Mouse (Mus musculus) hindbrain, embryonic 14.5 days (tissue): ENCODE data around the gene Pld1. TPM values are rescaled to one million over a fixed set of nuclear protein-coding genes. Genes with fewer than 3 reads are reported as not detected.

Source experiments
- ATAC-seq: fragments of 200-750 bp; cut with Nextera tagmentation; 2 replicates; pipeline ENCODE4 v1.8.0; 2017; ENCODE audit warnings: moderate number of reproducible peaks, mild to moderate bottlenecking, moderate TSS enrichment, moderate library complexity; ENCODE audit not compliant: low FRiP score
- DNase-seq: peaks from one replicate; pipeline ENCODE4 v3.0.0-alpha.2; 2015; ENCODE audit warnings: low spot score
- H3K27ac ChIP-seq: fragments of 300-500 bp; sonication (generic); 2 replicates; pipeline ENCODE4 v1.5.1; 2014; ENCODE audit warnings: mild to moderate bottlenecking, moderate library complexity
- H3K27me3 ChIP-seq: fragments of 300-500 bp; sonication (generic); 2 replicates; pipeline ENCODE4 v1.6.1; 2014; ENCODE audit warnings: mild to moderate bottlenecking, low read length, mixed read lengths; ENCODE audit not compliant: control insufficient read depth, insufficient read depth
- H3K36me3 ChIP-seq: fragments of 300-500 bp; sonication (generic); replicated peaks from 2 replicates; pipeline ENCODE4 v1.6.1; 2014; ENCODE audit not compliant: control insufficient read depth, insufficient read depth
- H3K4me1 ChIP-seq: fragments of 300-500 bp; sonication (generic); replicated peaks from 2 replicates; pipeline ENCODE4 v1.6.1; 2014; ENCODE audit warnings: antibody characterized with exemption, low read length, mixed read lengths; ENCODE audit not compliant: control insufficient read depth, insufficient read depth
- H3K4me2 ChIP-seq: fragments of 300-500 bp; sonication (generic); replicated peaks from 2 replicates; pipeline ENCODE4 v1.6.1; 2014; ENCODE audit warnings: mild to moderate bottlenecking, moderate library complexity
- H3K4me3 ChIP-seq: fragments of 300-500 bp; sonication (generic); replicated peaks from 2 replicates; pipeline ENCODE4 v1.5.1; 2014; ENCODE audit warnings: mild to moderate bottlenecking, low read length
- H3K9ac ChIP-seq: fragments of 300-500 bp; sonication (generic); 2 replicates; pipeline ENCODE4 v1.6.1; 2014
- H3K9me3 ChIP-seq: fragments of 300-500 bp; sonication (generic); 2 replicates; pipeline ENCODE4 v1.6.1; 2016; ENCODE audit warnings: low read length; ENCODE audit not compliant: control insufficient read depth
- WGBS: fragments of 180-500 bp; shearing (Covaris S2); extraction: QIAGEN DNeasy Blood & Tissue Kit; methylation state at CpG from one replicate; pipeline ENCODE4 v1.1.7; 2014; 5-methylcytosine and 5-hydroxymethylcytosine counted together
- polyA plus RNA-seq: library from polyadenylated mRNA; unstranded; fragments of >200 nt; fragmentation: Nextera tagmentation; extraction: Ambion mirVana; gene quantifications from 2 replicates; pipeline ENCODE4 v1.2.1, GENCODE M21; 2014

Pld1 gene
- polyA plus RNA-seq, 1 experiment from 2014 or later = 6.7 TPM

DNA sequence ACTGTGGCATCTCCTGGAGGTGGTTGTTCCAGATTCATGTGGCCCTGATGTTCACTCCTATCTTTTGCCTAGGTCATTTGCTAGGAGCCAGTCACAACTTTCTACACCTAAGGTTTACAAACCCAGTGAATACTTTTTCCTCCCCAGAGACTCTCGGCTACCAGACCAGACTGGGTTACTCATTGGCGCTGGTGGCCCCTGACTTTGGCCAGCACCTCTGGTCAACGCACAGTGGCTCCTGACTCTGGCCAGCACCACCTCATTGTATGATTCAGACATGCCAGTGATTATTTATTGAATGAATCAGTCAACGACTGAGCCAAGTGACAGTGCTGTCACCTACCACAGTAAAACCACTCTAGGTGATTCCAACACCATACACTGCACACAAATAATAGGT, 103.9 kb downstream of the Pld1 start:
- 0 out of 2 replicates have a peak, but pooled peaks cover 1% of the 10 kb centered on the region for H3K4me1 ChIP-seq
- ATAC-seq (no peak), DNase-seq (no peak)
- H3K36me3 ChIP-seq = no peaks in the 10 kb centered on the region
- WGBS = 94% methylated on average over 4 of the region's 4 CpGs
- H3K27ac ChIP-seq = no peak overlapping the region
- H3K9me3 ChIP-seq = peaks cover 6% of the 10 kb centered on the region; the same call in 1 of the 2 replicates
- no peak overlapping the region for H3K4me2 ChIP-seq
- H3K9ac ChIP-seq = no peak overlapping the region
- no peak overlapping the region for H3K4me3 ChIP-seq
- H3K27me3 ChIP-seq = no peaks in the 10 kb centered on the region

DNA sequence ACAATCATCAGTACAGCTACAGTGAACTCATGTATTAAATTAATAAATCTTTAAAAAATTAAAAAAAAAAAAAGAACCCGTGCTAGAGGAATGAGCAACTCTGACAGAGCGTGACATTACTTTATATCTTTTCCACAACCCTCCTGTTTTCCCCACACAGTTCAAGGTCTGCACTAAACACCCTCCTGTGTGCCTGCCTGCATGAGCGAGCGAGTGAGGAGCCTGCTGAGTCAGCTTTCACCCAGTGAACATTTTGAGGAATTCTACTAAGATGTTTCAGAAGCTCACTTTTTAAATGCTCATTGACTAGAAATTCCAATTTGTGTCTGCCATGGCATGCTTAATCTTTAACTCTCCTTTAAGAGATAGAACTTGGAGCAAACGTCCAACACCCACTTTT, 109.1 kb downstream of the Pld1 start:
- no peaks in the 10 kb centered on the region for H3K4me1 ChIP-seq
- no peak overlapping the region for H3K27ac ChIP-seq
- 84% methylated on average over 5 of the region's 5 CpGs for WGBS
- no peaks in the 10 kb centered on the region for H3K27me3 ChIP-seq
- DNase-seq = no peak
- no peak for ATAC-seq
- no peaks in the 10 kb centered on the region for H3K9me3 ChIP-seq
- H3K4me2 ChIP-seq = no peak overlapping the region
- H3K9ac ChIP-seq = no peak overlapping the region
- H3K4me3 ChIP-seq = no peak overlapping the region
- H3K36me3 ChIP-seq = no peaks in the 10 kb centered on the region

DNA sequence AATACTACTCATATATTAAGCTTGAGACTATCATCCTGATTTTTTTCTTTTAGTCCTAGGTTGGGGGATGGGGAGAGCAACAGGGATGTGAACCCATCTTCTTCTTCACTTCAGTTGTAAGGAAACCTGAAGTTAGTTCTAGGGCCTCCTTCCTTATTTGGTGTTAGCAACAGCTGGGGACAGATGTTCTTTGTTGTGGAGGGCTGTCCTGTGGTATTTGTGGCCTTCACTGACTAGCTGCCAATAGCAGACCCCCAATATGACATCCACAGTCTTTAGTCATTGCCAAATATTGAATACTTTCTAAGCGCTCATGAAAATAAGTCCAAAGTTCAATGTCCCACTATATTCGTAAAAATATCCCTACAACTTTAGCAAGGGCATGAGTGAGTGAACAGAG, 111.0 kb downstream of the Pld1 start:
- no peak overlapping the region for H3K27ac ChIP-seq
- no peak for DNase-seq
- H3K9me3 ChIP-seq = no peaks in the 10 kb centered on the region
- no peak for ATAC-seq
- H3K9ac ChIP-seq = no peak overlapping the region
- H3K4me2 ChIP-seq = no peak overlapping the region
- no peaks in the 10 kb centered on the region for H3K36me3 ChIP-seq
- no peaks in the 10 kb centered on the region for H3K27me3 ChIP-seq
- 94% methylated on average over 2 of the region's 2 CpGs for WGBS
- H3K4me1 ChIP-seq = no peaks in the 10 kb centered on the region
- no peak overlapping the region for H3K4me3 ChIP-seq

DNA sequence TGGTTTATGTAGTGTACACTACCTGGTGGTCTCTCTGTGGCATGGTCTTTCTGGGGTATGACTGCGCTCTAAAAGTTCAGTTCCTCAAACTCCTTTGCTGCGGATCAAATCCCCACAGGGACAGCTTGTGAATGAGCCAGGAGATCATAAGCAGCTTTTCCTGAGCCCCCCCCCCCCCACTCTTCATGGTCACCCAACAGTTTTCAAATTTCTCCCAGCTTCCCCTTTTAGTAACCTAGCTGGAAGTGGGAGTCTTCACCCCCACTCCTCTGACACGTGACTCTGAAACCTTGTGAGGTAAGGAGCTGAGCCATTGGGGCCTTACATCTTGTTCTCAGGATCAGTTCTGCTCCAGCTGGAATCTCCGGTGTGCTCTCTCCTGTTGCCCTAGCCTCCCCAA, 114.6 kb downstream of the Pld1 start:
- WGBS = 91% methylated on average over 4 of the region's 4 CpGs

DNA sequence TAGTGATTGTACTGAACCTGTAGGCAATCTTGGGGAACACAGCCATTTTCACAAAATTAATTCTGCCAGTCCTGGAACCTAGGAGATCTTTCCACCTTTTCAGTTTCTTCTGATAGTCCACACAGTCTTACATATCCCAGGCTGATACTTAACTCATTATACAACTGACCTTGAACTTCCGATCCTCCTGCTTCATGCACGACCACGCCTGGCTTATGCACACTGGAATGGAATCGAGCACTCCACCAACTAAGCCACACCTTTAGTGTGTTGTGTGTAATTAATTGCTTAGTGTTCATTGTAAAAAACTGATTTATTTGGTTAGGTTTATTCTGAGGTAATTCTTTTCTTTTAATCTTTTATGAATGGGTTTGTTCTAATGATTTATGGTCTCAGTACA, 122.2 kb downstream of the Pld1 start:
- DNase-seq = no peak
- H3K9ac ChIP-seq = no peak overlapping the region
- no peak for ATAC-seq
- 93% methylated on average over 4 of the region's 4 CpGs for WGBS
- no peaks in the 10 kb centered on the region for H3K27me3 ChIP-seq
- H3K4me1 ChIP-seq = no peaks in the 10 kb centered on the region
- no peaks in the 10 kb centered on the region for H3K9me3 ChIP-seq
- no peaks in the 10 kb centered on the region for H3K36me3 ChIP-seq
- no peak overlapping the region for H3K4me3 ChIP-seq
- H3K4me2 ChIP-seq = no peak overlapping the region
- no peak overlapping the region for H3K27ac ChIP-seq

More for the DNA sequence above, 114.6 kb downstream of the Pld1 start:
- H3K4me1 ChIP-seq = no peaks in the 10 kb centered on the region
- no peak for DNase-seq
- no peak overlapping the region for H3K4me3 ChIP-seq
- no peak overlapping the region for H3K4me2 ChIP-seq
- H3K9me3 ChIP-seq = no peaks in the 10 kb centered on the region
- ATAC-seq = no peak
- H3K27me3 ChIP-seq = no peaks in the 10 kb centered on the region
- no peaks in the 10 kb centered on the region for H3K36me3 ChIP-seq
- no peak overlapping the region for H3K27ac ChIP-seq
- no peak overlapping the region for H3K9ac ChIP-seq

DNA sequence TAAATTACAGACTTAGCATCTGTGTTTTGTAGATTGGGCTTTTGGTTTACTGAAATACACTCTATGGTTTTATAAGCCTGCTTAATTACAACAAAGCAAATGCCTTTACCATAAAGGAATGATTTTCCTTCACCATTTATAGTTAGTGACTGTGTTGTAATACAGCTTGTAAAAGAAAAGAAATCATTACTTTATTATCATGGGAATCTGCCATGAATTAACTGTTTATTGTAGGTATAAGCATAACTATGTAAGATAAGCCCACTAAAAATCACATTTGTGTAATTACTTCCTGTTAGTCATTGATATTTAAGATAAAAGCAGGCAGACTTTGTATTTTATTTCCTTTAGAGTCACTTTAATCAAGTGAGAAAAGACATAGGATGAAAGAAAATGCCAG, 122.7 kb downstream of the Pld1 start:
- Histone ChIP-seq H3K4me3 (no peak overlapping the region), H3K4me1 (no peaks in the 10 kb centered on the region), H3K27ac (no peak overlapping the region), H3K4me2 (no peak overlapping the region), H3K36me3 (no peaks in the 10 kb centered on the region), H3K27me3 (no peaks in the 10 kb centered on the region), H3K9me3 (no peaks in the 10 kb centered on the region), H3K9ac (no peak overlapping the region)
- DNase-seq (no peak), ATAC-seq (no peak)

DNA sequence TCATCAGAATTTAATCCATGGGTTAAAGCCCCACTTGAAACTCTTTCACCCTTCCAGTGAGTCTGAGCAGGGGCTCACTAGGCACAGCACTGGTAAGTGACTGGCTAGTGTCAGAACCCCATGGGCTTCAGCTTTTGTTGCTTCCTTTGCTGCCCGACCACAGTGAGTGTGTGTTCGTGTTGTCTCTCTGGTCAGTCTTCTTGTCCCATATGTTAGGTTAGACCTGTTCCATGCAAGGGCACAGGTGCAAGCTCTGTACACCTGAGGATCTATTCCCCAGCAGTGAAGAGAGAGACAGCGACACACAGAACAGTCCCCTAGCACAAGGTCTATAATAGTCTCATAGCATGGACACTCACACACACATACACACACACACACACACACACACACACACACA, 140.7 kb downstream of the Pld1 start:
- Histone ChIP-seq H3K9ac (no peak overlapping the region), H3K9me3 (no peaks in the 10 kb centered on the region), H3K4me2 (no peak overlapping the region), H3K36me3 (no peaks in the 10 kb centered on the region), H3K4me3 (no peak overlapping the region), H3K27me3 (no peaks in the 10 kb centered on the region), H3K4me1 (no peaks in the 10 kb centered on the region), H3K27ac (no peak overlapping the region)
- 87% methylated on average over 3 of the region's 3 CpGs for WGBS
- ATAC-seq (no peak), DNase-seq (no peak)

DNA sequence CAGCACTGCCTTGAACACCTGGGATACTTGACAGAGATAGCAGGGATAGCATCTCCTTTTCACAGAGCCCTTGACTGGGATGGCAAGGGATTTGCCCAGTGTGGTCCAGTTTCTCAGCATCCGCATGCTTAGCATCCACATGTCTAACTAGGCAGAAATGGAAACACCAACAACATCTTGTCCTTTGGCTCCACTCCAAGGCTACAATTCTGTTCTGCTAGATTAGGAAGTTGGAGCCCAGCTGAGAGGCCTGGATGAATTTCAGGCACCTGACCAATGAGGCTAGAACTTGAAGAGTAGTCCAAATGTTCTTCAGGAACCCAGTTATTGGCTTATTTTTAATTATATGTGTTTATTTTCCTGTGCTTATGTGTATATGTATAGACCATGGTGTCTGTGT, 141.6 kb downstream of the Pld1 start:
- no peak overlapping the region for H3K4me2 ChIP-seq
- no peak for ATAC-seq
- no peak overlapping the region for H3K27ac ChIP-seq
- H3K36me3 ChIP-seq = no peaks in the 10 kb centered on the region
- H3K4me3 ChIP-seq = no peak overlapping the region
- no peak for DNase-seq
- no peaks in the 10 kb centered on the region for H3K9me3 ChIP-seq
- WGBS = 84% methylated on average over 1 of the region's 1 CpGs
- no peak overlapping the region for H3K9ac ChIP-seq
- no peaks in the 10 kb centered on the region for H3K4me1 ChIP-seq
- no peaks in the 10 kb centered on the region for H3K27me3 ChIP-seq

DNA sequence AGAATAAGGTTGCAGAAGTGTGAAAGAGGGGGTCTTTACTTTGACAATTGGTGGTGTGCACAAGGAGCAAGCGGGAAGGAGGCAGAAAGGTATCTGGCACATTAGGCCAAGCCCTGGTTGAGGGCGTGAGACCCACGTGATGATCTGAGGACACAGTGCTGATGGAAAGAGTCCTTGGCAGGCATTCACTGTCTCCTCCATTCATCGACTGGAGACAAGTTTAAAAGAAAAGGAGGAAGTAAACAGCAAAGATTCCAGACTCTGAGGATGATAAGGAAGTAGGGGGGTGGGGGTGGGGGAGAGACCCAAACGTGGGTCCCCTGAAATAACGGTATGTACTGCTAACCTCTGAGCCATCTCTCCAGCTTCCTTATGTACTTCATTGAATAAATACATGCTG, 142.5 kb downstream of the Pld1 start:
- no peaks in the 10 kb centered on the region for H3K27me3 ChIP-seq
- WGBS = 78% methylated on average over 6 of the region's 6 CpGs

DNA sequence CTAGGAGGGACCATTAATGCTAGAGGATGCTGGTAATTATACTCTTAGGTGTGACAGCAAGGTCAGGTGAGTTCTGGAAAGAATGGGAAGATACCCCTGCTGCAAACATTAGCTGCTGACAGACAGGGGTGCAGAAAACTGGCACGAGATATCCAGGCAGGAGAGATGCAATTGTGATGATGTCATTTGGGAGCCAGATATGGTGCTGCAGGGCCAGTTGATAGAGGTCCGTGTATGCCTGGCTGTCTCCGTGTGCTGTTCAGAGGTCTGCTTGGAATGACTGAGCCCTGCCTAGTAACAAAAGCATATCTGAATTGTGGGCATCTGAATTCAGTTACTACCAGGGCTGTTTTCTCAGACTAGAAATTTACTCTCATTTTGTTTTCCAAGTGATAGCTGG, 144.7 kb downstream of the Pld1 start:
- ATAC-seq = no peak
- no peaks in the 10 kb centered on the region for H3K9me3 ChIP-seq
- no peak overlapping the region for H3K4me3 ChIP-seq
- WGBS = 80% methylated on average over 3 of the region's 3 CpGs
- H3K9ac ChIP-seq = no peak overlapping the region
- no peaks in the 10 kb centered on the region for H3K4me1 ChIP-seq
- no peaks in the 10 kb centered on the region for H3K36me3 ChIP-seq
- DNase-seq = no peak
- H3K4me2 ChIP-seq = no peak overlapping the region
- no peak overlapping the region for H3K27ac ChIP-seq
- H3K27me3 ChIP-seq = no peaks in the 10 kb centered on the region

More for the DNA sequence above, 142.5 kb downstream of the Pld1 start:
- H3K4me1 ChIP-seq = no peaks in the 10 kb centered on the region
- no peak overlapping the region for H3K9ac ChIP-seq
- ATAC-seq (no peak), DNase-seq (no peak)
- no peak overlapping the region for H3K27ac ChIP-seq
- H3K36me3 ChIP-seq = no peaks in the 10 kb centered on the region
- H3K4me3 ChIP-seq = no peak overlapping the region
- no peaks in the 10 kb centered on the region for H3K9me3 ChIP-seq
- H3K4me2 ChIP-seq = no peak overlapping the region
